Mouse (Mus musculus) left cerebral cortex, adult 8-10 months (tissue): Measurements from ENCODE around the gene Myt1l. TPM values are rescaled to one million over a fixed set of nuclear protein-coding genes. Genes with fewer than 3 reads are reported as not detected.

Experiments
- DNase-seq, 2 experiments: peaks; one replicate each; pipeline ENCODE4 v3.0.0; 2022; ENCODE audit warnings: low spot score in 2 of 2
- total RNA-seq, 4 experiments: library from RNA; stranded (reverse); gene quantifications; 2 replicates each; pipeline ENCODE4 v1.2.4; 2022

The Myt1l gene
- total RNA-seq, 4 experiments from 2014 or later: 214 to 238 (median 221) TPM

DNA sequence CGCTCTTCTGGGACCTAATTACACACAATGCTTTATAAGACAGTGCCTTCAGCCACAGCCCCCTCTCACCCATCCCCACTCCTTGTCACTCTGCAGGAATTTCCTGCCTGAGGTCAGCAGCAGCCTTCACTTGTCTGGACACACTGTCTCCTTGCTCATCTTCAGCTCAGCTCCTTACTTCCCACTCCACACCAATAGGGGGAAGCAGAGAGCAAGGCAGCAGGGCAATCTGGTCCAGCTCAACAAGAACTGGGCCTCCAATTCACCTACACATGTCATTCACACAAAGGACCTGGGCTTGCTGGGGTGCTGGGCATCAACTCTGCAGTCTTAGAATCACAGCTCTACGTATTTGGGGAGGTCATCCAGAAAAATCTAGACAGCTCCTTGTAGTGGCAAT, 33.0 kb downstream of the Myt1l start:
- no peak for DNase-seq

GRCm38 (mm10) chr12:29569311-29569710, 41.1 kb downstream of the Myt1l start:
- DNase-seq: no peak

GRCm38 (mm10) chr12:29570351-29570750, 42.2 kb downstream of the Myt1l start:
- no peak for DNase-seq

GRCm38 (mm10) chr12:29571613-29572012, 43.4 kb downstream of the Myt1l start:
- no peak for DNase-seq

DNA sequence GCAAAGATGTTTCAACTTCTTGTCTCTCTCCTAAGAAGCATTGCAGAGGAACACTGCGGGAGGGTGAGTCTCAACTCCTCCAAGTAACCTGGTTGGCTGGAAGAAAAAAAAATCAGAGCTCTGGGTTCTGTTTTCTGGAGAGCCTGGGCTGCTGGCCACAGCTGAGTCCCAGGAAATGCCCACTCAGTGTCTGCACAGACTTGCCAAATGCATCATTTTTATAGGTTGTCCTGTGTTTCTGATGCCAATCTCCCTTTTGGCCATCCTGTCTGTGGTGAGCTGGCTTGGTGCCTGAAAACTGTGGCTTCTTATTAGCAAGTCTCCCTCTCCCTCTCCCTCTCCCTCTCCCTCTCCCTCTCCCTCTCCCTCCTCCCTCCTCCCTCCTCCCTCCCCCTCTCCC, 65.6 kb downstream of the Myt1l start:
- DNase-seq: peak in 1 of 2 experiments; percentile 75

DNA sequence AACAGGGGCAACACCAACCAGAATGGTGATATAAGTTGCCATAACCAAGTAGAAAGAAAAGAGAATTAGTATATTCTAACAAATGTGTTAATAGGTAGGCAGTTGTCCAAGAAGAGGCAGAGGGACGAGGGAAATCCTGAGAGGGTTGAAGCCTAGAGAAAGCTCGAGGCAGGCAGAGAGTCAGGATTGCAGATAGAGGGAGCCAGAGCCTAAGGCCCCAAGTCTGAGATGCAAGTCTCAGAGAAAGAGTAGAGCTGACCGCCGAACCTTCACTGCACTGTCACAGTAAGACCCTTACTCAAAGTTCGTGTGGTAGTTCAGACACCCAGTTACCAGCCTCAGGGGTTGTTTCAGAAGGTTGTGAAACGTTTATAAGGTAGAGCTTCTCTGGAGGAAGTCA, 71.7 kb downstream of the Myt1l start:
- no peak for DNase-seq

GRCm38 (mm10) chr12:29601223-29601622, 73.0 kb downstream of the Myt1l start:
- no peak for DNase-seq

GRCm38 (mm10) chr12:29604659-29605058, 76.5 kb downstream of the Myt1l start:
- DNase-seq: no peak

DNA sequence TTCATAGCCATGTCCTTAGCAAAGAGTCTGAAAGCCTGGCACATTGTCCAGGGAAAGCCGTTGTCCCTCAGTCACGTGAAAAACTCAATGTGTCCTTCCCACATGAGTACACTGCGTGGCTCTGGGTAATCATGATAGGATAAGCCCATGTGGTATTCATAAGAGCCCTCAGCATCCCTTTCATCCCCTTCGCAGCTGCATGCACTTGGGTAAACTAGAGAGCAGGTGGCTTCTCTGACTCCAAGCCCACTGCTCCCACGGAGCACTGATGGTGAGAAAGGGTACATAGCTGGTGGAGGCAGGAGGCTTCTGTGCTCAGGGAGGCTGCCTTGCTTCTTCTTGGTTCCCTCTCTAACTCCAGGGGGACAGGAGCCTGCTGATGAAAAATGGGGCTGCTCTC, 76.9 kb downstream of the Myt1l start:
- no peak for DNase-seq

DNA sequence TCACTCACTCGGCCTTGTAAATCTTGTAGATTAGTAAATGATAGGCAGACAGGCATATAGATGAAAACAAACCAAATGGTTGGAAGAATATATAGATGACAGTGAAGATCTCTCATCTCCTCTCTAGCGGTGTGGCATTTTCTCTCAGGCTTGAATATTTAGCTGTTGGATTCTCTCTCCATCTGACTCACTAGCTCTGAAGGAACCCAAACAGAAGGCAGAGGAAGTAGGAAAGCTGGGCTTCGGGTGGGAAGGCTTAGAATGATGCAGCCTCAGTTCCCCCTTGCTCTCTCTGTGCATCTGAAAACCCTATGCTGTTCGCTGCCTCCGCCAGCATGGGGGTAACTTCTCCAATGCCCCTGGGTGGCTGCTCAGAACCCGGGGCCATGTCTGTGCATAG, 78.0 kb downstream of the Myt1l start:
- peak in 1 of 2 experiments; percentile 39 for DNase-seq

DNA sequence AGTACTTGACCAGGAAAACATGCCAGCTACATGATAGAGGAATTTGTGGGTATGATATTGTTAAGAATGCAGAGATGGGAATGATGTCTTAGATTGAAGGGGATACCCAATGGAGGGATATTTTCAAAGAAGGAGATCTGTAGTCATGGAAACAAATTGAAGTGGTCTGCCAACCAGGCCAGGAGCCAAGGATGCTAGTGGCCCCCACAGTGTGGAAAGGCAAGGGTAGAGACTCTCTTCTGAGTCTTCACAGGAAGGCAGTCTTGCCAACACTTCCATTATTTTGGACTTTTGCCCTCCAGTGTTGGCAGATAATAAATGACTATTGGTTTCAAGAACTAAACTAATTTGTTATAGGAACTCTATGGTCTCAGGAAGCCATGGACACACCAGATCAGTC, 89.6 kb downstream of the Myt1l start:
- no peak for DNase-seq

DNA sequence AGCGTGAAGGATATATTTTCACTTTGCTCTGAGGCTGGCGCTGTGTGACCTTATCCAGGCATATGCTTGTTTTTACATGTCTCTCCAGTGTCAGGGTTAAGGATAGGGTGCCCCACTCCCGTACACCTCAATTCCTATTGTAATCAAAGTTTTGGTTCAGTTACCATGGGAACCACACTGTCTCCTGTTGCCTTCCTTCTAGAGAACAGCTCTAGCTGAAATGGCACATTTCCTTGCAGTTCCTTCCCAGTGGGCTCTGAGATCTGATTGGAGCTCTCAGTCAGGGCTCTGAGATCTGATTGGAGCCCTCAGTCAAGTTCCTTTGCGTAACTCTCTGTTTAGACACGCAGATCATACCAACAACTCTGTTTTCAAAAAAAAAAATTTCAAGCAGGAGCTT, 93.3 kb downstream of the Myt1l start:
- DNase-seq: no peak

DNA sequence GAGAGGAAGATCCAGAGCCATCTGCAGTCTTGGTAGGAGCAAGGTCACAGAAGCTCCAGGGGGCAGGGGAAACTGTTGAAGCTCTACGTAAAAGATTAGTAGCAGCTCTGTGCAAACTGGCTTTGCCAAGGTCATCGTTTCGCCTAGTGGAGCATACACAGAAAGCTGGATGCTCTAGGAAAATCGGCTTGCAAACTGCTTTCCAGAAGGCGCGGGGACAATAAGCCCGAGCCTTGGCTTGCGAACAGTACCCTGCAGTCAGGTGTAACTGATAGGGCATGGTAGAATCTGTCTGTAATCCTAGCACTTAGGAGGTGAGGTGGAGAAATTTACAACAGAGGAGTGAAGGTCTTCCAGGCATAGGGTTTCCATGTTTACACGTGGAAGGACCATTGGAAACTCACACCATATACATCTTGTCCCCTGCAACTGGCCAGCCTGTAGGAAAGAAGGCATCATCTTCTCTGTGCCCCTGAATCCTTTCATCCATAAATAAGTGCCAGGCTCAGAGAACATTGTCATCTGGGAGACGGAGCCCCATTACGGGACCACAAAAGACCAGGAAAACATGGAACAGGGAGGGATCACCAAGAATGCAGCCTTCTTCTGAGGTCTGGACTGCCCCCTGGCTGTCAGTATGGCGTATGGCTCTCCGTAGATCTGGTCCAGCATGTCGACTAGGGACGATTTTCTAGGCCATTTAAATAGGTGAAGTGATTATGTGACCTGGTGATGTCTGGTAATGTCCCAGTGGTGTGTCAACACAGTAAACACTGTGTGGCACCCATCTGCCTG, 100.0 kb downstream of the Myt1l start:
- no peak for DNase-seq

- DNase-seq: no peak
These were observed 101.8 kb downstream of the Myt1l start for GRCm38 (mm10) chr12:29629875-29630538.

DNA sequence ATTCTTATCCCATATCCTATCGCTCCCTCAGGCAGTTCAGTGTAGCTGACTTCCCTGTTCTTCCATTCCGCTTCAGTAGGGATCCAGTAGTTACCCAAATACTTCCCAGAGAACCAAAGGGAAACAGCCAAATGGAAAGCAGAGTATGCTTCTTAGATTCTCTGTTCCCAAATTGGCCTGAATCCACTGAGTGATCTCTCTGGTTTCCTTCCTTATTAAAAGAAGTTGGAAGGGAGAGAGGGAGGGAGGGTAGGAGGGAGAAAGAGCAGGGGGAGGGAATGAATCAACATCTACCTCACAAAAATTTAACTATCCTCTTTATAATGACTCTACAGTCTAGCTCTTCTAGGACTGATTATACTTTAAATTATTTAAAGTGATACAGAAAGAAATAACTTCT, 106.3 kb downstream of the Myt1l start:
- no peak for DNase-seq

DNA sequence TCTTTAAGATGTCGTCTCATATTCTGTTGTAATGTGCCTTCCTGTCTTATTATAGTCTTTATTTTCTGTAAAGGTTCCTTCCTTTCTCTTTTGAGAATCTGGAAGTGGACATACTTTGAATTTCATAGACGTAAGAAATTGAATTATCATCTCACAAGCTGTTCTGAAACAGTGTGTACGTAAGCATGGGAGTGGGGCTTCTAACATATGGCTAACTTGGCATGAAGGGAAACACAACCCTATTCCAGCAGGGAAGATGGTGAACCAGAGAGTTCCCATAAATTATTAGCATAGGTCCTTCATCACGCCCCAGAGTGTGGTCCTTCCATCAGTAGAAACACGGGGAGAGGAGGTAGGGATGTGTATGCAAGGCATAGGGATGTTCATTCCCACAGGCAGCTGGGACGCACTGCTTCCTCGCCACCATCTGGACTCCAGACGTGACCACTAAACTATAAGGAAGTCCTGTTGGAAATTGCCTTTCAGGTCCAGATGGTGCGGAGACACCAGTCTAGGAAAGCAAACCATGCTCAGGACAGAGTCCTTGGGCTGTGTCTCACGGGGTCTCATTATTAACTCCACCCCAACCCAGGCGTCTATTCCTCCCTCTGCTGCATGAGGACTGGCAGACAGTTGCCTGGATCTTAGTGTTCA, 111.5 kb downstream of the Myt1l start:
- no peak for DNase-seq

DNA sequence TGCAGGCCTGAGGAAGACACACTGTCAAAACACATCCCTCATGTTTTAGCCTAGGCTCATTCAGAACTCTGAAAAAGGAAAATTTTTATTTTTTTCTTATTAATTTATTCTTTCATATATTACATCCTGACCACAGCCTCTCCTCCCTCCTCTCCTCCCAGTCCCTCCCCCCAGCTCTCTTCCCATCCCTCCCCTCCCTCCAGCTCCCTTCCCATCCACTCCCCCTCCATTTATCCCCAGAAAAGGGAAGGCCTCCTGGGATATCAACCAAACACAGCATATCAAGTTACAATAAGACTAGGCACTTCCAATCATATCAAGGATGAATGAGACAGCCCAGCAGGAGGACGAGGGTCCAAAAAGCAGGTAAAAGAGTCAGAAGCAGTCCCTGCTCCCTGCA, 112.0 kb downstream of the Myt1l start:
- no peak for DNase-seq

- DNase-seq: no peak
These were observed 114.7 kb downstream of the Myt1l start for GRCm38 (mm10) chr12:29642915-29643314.

DNA sequence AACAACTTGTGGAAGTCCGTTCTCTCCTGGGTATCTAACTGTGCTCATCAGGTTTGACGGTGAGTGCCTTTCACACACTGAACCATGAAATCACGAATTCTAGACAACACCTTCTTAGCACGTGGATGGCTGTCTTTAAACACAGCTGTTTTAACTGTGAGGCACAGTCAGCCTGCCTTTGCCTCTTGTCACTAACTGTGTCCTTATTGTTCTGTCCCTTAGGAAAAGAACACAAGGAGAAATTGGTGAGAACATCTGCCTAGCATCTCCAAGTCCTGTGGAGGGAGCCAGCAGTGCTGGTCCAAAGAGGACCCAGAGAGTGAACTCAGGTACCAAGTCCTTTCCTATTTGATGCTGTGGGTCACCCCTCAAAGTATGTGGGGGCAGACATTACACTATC, 115.9 kb downstream of the Myt1l start:
- no peak for DNase-seq

DNA sequence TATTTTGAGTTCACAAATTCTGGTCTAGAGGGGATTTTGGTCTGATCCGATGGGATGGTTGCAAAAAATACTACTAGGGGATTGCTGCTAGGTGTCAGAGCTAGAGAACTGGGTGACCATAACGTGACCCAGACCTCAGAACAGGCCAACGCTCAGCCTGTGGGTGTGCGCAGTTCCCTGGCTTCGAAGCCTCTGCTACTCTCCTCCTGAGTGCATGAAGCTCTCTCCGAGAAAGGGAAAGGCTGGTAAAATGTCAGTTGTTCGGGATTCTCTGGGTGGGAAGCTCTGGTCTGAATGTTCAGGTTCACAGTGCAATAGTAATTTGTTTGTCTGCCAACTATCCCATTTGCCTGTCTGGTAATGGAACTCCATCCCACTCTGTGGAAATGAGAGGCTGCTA, 116.5 kb downstream of the Myt1l start:
- DNase-seq: no peak

- DNase-seq: no peak
These were observed 121.4 kb downstream of the Myt1l start for GRCm38 (mm10) chr12:29649510-29650152.

GRCm38 (mm10) chr12:29652516-29652915, 124.3 kb downstream of the Myt1l start:
- DNase-seq: no peak
